Comparison of ENCODE assay signal across 23 mouse cellular contexts in the genomic region with DNA sequence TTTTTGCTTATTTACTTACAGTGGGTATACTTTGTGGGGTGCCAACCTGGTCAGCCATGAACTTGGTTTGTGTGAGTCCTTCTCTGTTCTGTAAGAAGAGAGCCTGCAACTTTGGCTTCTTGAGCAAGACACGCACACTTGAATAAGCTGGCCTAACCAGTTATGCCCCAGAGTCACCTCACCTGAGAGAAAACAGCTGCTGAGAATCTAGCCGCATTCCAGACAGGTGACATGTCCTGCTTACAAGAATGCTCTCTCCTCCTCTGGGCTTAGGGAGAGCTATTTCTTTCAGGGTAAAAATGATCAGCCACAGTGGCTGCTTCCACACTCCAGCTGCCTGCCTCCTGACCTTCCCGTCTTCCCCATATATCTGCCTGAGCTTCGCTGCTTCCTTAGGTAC. TPM values are rescaled to one million over a fixed set of nuclear protein-coding genes. Genes with fewer than 3 reads are reported as not detected.
A peak's percentile ranks its signal among the peaks of the same experiment; 100 is the strongest.
DNase-seq lines count a peak whose midpoint lies in the region; ATAC-seq and TF ChIP-seq lines count a peak whose summit lies in the region.
"Had no signal": no experiment of that assay in that cellular context is flagged by ENCODE, and none has a peak within 500 bp of the region (broad histone marks: within the 10 kb centered on the region; RNA-seq: fewer than 3 reads in every experiment).

No protein-coding gene starts in this region.

- POLR2A ChIA-PET in Patski (lab: Charles Lee): interaction anchor here (1.5 to 1.9 kb wide), 2 partner anchors 10 to 47 kb away, joined by 3 to 5 read pairs; partner anchors contain the start of genes Cfap43 and Itprip

- 86% methylated on average over 4 of the region's 4 CpGs for WGBS in hindbrain, embryonic 11.5 days
- WGBS in hindbrain, embryonic 10.5 days: 88% methylated on average over 4 of the region's 4 CpGs

- no peak for TF ChIP-seq CTCF in Patski (IDR thresholded peaks at IDR 0.05)

- no peak for ATAC-seq in hindbrain, embryonic 11.5 days (ENCODE audit: low FRiP score)
- ATAC-seq in Patski: peak; percentile 65
- ATAC-seq in frontal cortex, adult (ENCODE audit: low TSS enrichment): no peak
- ATAC-seq: CD4-positive, CD25-positive, alpha-beta regulatory T cell, adult 4 months; liver, embryonic 12.5 days; midbrain, embryonic 13.5 days had no signal

- CTCF ChIA-PET in Patski (lab: Charles Lee): interaction anchor here (0.8 to 8.0 kb wide), 8 partner anchors 9 to 90 kb away, joined by 3 to 113 read pairs (median 4); partner anchors contain the start of genes Cfap43 and Itprip

- DNase-seq in hindbrain, embryonic 11.5 days (ENCODE audit: low spot score): no peak
- no peak for DNase-seq in hindbrain, embryonic 10.5 days (ENCODE audit: low spot score)
- DNase-seq in Patski (ENCODE audit: low read depth, low spot score): no peak
- DNase-seq in lung, adult 18-20 months: peak; percentile 85 to 89
- peak; percentile 86 for DNase-seq in lung, postnatal 25 days (ENCODE audit: low spot score)
- DNase-seq in left cerebral cortex, adult 9 months (ENCODE audit: low spot score in 2 of 2): no peak
- DNase-seq in liver: no peak
- DNase-seq: cerebellum, postnatal 25 days; gastrocnemius, postnatal 14 days; heart, postnatal 10 days; kidney, adult 11 months; layer of hippocampus, postnatal 36 days; retina, postnatal 1 day had no signal

- in situ Hi-C loops in Patski (cut with MboI; ENCODE audit: low pct_unique_long_range_greater_than_20kb): loop anchor here (5.0 kb wide), 1 partner anchor 47 kb away; no protein-coding TSS in a partner anchor

- H3K9ac ChIP-seq in hindbrain, embryonic 11.5 days (ENCODE audit: low read depth, low read length): no peak overlapping the region
- H3K9ac ChIP-seq: hindbrain, embryonic 15.5 days; liver, embryonic 12.5 days; midbrain, embryonic 13.5 days had no signal

- H3K4me2 ChIP-seq in hindbrain, embryonic 11.5 days (replicated peaks; ENCODE audit: low read depth, low read length): no peak overlapping the region
- H3K4me2 ChIP-seq: hindbrain, embryonic 15.5 days; liver, embryonic 12.5 days; midbrain, embryonic 13.5 days had no signal

- H3K36me3 ChIP-seq in hindbrain, embryonic 11.5 days (ENCODE audit: control insufficient read depth, insufficient read depth, low read length): no peaks in the 10 kb centered on the region
- no peaks in the 10 kb centered on the region for H3K36me3 ChIP-seq in hindbrain, embryonic 10.5 days
- H3K36me3 ChIP-seq: forebrain, embryonic 10.5 days; G1E; heart, embryonic 10.5 days; hindbrain, embryonic 15.5 days; limb, embryonic 10.5 days; liver, embryonic 12.5 days; midbrain, embryonic 13.5 days had no signal

- H3K27ac ChIP-seq in hindbrain, embryonic 11.5 days (ENCODE audit: low read depth, low read length): peak overlapping the region; percentile 10; the same call in 1 of the 2 replicates
- no peak overlapping the region for H3K27ac ChIP-seq in hindbrain, embryonic 10.5 days
- H3K27ac ChIP-seq: forebrain, embryonic 10.5 days; heart, embryonic 10.5 days; hindbrain, embryonic 15.5 days; limb, embryonic 10.5 days; liver, embryonic 12.5 days; midbrain, embryonic 13.5 days had no signal

- H3K9me3 ChIP-seq in hindbrain, embryonic 11.5 days (ENCODE audit: control insufficient read depth, low read length): no peaks in the 10 kb centered on the region
- no peaks in the 10 kb centered on the region for H3K9me3 ChIP-seq in hindbrain, embryonic 10.5 days
- H3K9me3 ChIP-seq: forebrain, embryonic 10.5 days; heart, embryonic 10.5 days; hindbrain, embryonic 15.5 days; limb, embryonic 10.5 days; liver, embryonic 12.5 days; midbrain, embryonic 13.5 days had no signal

- no peak overlapping the region for H3K4me3 ChIP-seq in hindbrain, embryonic 11.5 days (ENCODE audit: low read depth, low read length)
- no peak overlapping the region for H3K4me3 ChIP-seq in hindbrain, embryonic 10.5 days
- H3K4me3 ChIP-seq: forebrain, embryonic 10.5 days; heart, embryonic 10.5 days; hindbrain, embryonic 15.5 days; limb, embryonic 10.5 days; liver, embryonic 12.5 days; midbrain, embryonic 13.5 days had no signal

- no peaks in the 10 kb centered on the region for H3K27me3 ChIP-seq in hindbrain, embryonic 11.5 days (ENCODE audit: control insufficient read depth, insufficient read depth, low read length)
- no peaks in the 10 kb centered on the region for H3K27me3 ChIP-seq in hindbrain, embryonic 10.5 days (ENCODE audit: insufficient read depth, poor library complexity, severe bottlenecking)
- H3K27me3 ChIP-seq in Patski: no peaks in the 10 kb centered on the region
- H3K27me3 ChIP-seq: hindbrain, embryonic 15.5 days; midbrain, embryonic 13.5 days had no signal

- no peaks in the 10 kb centered on the region for H3K4me1 ChIP-seq in hindbrain, embryonic 11.5 days (replicated peaks; ENCODE audit: control insufficient read depth, insufficient read depth, low read length)
- no peaks in the 10 kb centered on the region for H3K4me1 ChIP-seq in hindbrain, embryonic 10.5 days (replicated peaks)
- H3K4me1 ChIP-seq: forebrain, embryonic 10.5 days; heart, embryonic 10.5 days; hindbrain, embryonic 15.5 days; liver, embryonic 12.5 days; midbrain, embryonic 13.5 days had no signal

RNA-seq across cellular contexts. Expression of gene Cfap58, which starts 8.4 kb away (rescaled TPM):
- polyA plus RNA-seq in hindbrain, embryonic 11.5 days (2014; fragmentation: Nextera tagmentation; extraction: Ambion mirVana): 0.36 and 0.37 TPM in 2 replicates
- 0.41 TPM in 1 of 2 replicates, not detected in the other for polyA plus RNA-seq in hindbrain, embryonic 10.5 days (2016; fragmentation: Nextera tagmentation; extraction: Ambion mirVana)
- not detected for polyA plus RNA-seq in Patski (2021)
- polyA plus RNA-seq: CD4-positive, CD25-positive, alpha-beta regulatory T cell, adult 4 months; forebrain, embryonic 10.5 days; G1E; large intestine, adult 2 months; limb, embryonic 10.5 days; liver, embryonic 12.5 days had no signal

RNA-seq across cellular contexts. Expression of gene Itprip, which starts 9.9 kb away (rescaled TPM):
- polyA plus RNA-seq in hindbrain, embryonic 11.5 days (2014; fragmentation: Nextera tagmentation; extraction: Ambion mirVana): 10.0 and 12.2 TPM in 2 replicates
- 20.7 and 21.9 TPM in 2 replicates for polyA plus RNA-seq in hindbrain, embryonic 10.5 days (2016; fragmentation: Nextera tagmentation; extraction: Ambion mirVana)
- polyA plus RNA-seq in Patski (2021): 16.8 TPM

RNA-seq across cellular contexts. Expression of gene Cfap43, which starts 10.0 kb away (rescaled TPM):
- polyA plus RNA-seq in hindbrain, embryonic 11.5 days (2014; fragmentation: Nextera tagmentation; extraction: Ambion mirVana): 0.54 and 2.1 TPM in 2 replicates
- 0.07 and 1.0 TPM in 2 replicates for polyA plus RNA-seq in hindbrain, embryonic 10.5 days (2016; fragmentation: Nextera tagmentation; extraction: Ambion mirVana)
- polyA plus RNA-seq in Patski (2021): 0.21 TPM
- polyA plus RNA-seq: G1E; large intestine, adult 2 months had no signal

Comparison
In these comparisons a context has a peak if more than half of its experiments do, and no peak if none do; other contexts are left out.
1. DNase-seq: peak in lung, adult 18-20 months (2 of 2) and lung, postnatal 25 days (single experiment); none in hindbrain, embryonic 11.5 days (single experiment), hindbrain, embryonic 10.5 days (single experiment), Patski (single experiment), left cerebral cortex, adult 9 months (0 of 2) and liver (single experiment).